Mouse (Mus musculus) forebrain, postnatal 0 days (tissue): Measurements from ENCODE around the gene C2cd4a. TPM values are rescaled to one million over a fixed set of nuclear protein-coding genes. Genes with fewer than 3 reads are reported as not detected.
A peak's percentile ranks its signal among the peaks of the same experiment; 100 is the strongest.

Source experiments
- ATAC-seq: fragments of 200-750 bp; cut with Nextera tagmentation; 2 replicates; pipeline ENCODE4 v1.8.0; 2017; ENCODE audit warnings: mild to moderate bottlenecking, moderate library complexity
- DNase-seq: peaks from one replicate; pipeline ENCODE4 v3.0.0-alpha.2; 2015
- H3K27ac ChIP-seq: fragments of 300-500 bp; sonication (generic); 2 replicates; pipeline ENCODE4 v1.5.1; 2014; ENCODE audit warnings: low read depth, mild to moderate bottlenecking, antibody characterized with exemption, low read length, moderate library complexity, mixed read lengths
- H3K27me3 ChIP-seq: fragments of 300-500 bp; sonication (generic); 2 replicates; pipeline ENCODE4 v1.6.1; 2014; ENCODE audit warnings: mild to moderate bottlenecking, low read length, mixed read lengths; ENCODE audit not compliant: insufficient read depth
- H3K36me3 ChIP-seq: fragments of 300-500 bp; sonication (generic); 2 replicates; pipeline ENCODE4 v1.6.1; 2014; ENCODE audit warnings: mild to moderate bottlenecking, moderate library complexity; ENCODE audit not compliant: insufficient read depth
- H3K4me1 ChIP-seq: fragments of 300-500 bp; sonication (generic); 2 replicates; pipeline ENCODE4 v1.6.1; 2014; ENCODE audit warnings: antibody characterized with exemption; ENCODE audit not compliant: insufficient read depth
- H3K4me2 ChIP-seq: fragments of 300-500 bp; sonication (generic); 2 replicates; pipeline ENCODE4 v1.6.1; 2014; ENCODE audit warnings: low read depth, mild to moderate bottlenecking, moderate library complexity
- H3K4me3 ChIP-seq: fragments of 300-500 bp; sonication (generic); 2 replicates; pipeline ENCODE4 v1.5.1; 2014; ENCODE audit warnings: low read depth, low read length, mixed read lengths
- H3K9ac ChIP-seq: fragments of 300-500 bp; sonication (generic); 2 replicates; pipeline ENCODE4 v1.6.1; 2014; ENCODE audit warnings: mild to moderate bottlenecking
- H3K9me3 ChIP-seq: fragments of 300-500 bp; sonication (generic); 2 replicates; pipeline ENCODE4 v1.6.1; 2016; ENCODE audit warnings: low read length
- CTCF ChIP-seq: sonication (generic); IDR thresholded peaks from 2 replicates; pipeline ENCODE4 v1.5.1; 2016; ENCODE audit warnings: antibody characterized with exemption, control low read depth, low read depth
- WGBS: fragments of 180-500 bp; shearing (Covaris S2); extraction: QIAGEN DNeasy Blood & Tissue Kit; methylation state at CpG from one replicate; pipeline ENCODE4 v1.1.7; 2014; 5-methylcytosine and 5-hydroxymethylcytosine counted together
- polyA plus RNA-seq: library from polyadenylated mRNA; unstranded; fragments of >200 nt; fragmentation: Nextera tagmentation; extraction: Ambion mirVana; gene quantifications from 2 replicates; pipeline ENCODE4 v1.2.1, GENCODE M21; 2015
- total RNA-seq: library from RNA; depleted of rRNA; stranded (reverse); fragments of >200 nt; gene quantifications from 2 replicates; pipeline ENCODE4 v1.2.3, GENCODE M21; 2014; rRNA removed

C2cd4a gene
- total and polyA plus RNA-seq, 2 experiments from 2014 or later: 0.14 to 0.46 TPM

GRCm38 (mm10) chr9:67787671-67788070 is 44.5 kb downstream of the C2cd4a start:
- H3K9me3 ChIP-seq: no peaks in the 10 kb centered on the region
- H3K9ac ChIP-seq: no peak overlapping the region
- TF ChIP-seq CTCF: no peak
- 67% methylated on average over 6 of the region's 6 CpGs for WGBS
- H3K27me3 ChIP-seq: no peaks in the 10 kb centered on the region
- no peak overlapping the region for H3K27ac ChIP-seq
- no peaks in the 10 kb centered on the region for H3K4me1 ChIP-seq
- DNase-seq: no peak
- no peak for ATAC-seq
- no peaks in the 10 kb centered on the region for H3K36me3 ChIP-seq
- H3K4me2 ChIP-seq: no peak overlapping the region
- H3K4me3 ChIP-seq: no peak overlapping the region

- DNase-seq: no peak
- no peak overlapping the region for H3K27ac ChIP-seq
- H3K4me2 ChIP-seq: no peak overlapping the region
- ATAC-seq: no peak
- 89% methylated on average over 7 of the region's 7 CpGs for WGBS
- TF ChIP-seq CTCF: no peak
- no peak overlapping the region for H3K9ac ChIP-seq
- H3K4me1 ChIP-seq: no peaks in the 10 kb centered on the region
- H3K4me3 ChIP-seq: no peak overlapping the region
- no peaks in the 10 kb centered on the region for H3K9me3 ChIP-seq
- no peaks in the 10 kb centered on the region for H3K27me3 ChIP-seq
- no peaks in the 10 kb centered on the region for H3K36me3 ChIP-seq
Measured at GRCm38 (mm10) chr9:67786311-67786710, 45.8 kb downstream of the C2cd4a start.

GRCm38 (mm10) chr9:67783925-67784324 is 48.2 kb downstream of the C2cd4a start:
- no peak for DNase-seq
- no peaks in the 10 kb centered on the region for H3K36me3 ChIP-seq
- no peak overlapping the region for H3K27ac ChIP-seq
- H3K4me2 ChIP-seq: no peak overlapping the region
- no peak overlapping the region for H3K4me3 ChIP-seq
- no peak overlapping the region for H3K9ac ChIP-seq
- no peak for ATAC-seq
- peak; percentile 36; the same call in 1 of the 2 replicates for TF ChIP-seq CTCF
- no peaks in the 10 kb centered on the region for H3K4me1 ChIP-seq
- H3K27me3 ChIP-seq: no peaks in the 10 kb centered on the region
- H3K9me3 ChIP-seq: no peaks in the 10 kb centered on the region

- no peak overlapping the region for H3K4me3 ChIP-seq
- no peak for TF ChIP-seq CTCF
- no peak overlapping the region for H3K4me2 ChIP-seq
- H3K4me1 ChIP-seq: no peaks in the 10 kb centered on the region
- H3K27ac ChIP-seq: no peak overlapping the region
- H3K9me3 ChIP-seq: no peaks in the 10 kb centered on the region
- no peak overlapping the region for H3K9ac ChIP-seq
- no peaks in the 10 kb centered on the region for H3K27me3 ChIP-seq
- no peaks in the 10 kb centered on the region for H3K36me3 ChIP-seq
- no peak for ATAC-seq
- no peak for DNase-seq
- 88% methylated on average over 3 of the region's 3 CpGs for whole genome bisulfite sequencing
Measured at GRCm38 (mm10) chr9:67783464-67783863, 48.7 kb downstream of the C2cd4a start.

GRCm38 (mm10) chr9:67782786-67783185 is 49.3 kb downstream of the C2cd4a start:
- Histone ChIP-seq H3K4me1 (no peaks in the 10 kb centered on the region), H3K36me3 (no peaks in the 10 kb centered on the region), H3K27ac (no peak overlapping the region), H3K27me3 (no peaks in the 10 kb centered on the region), H3K9ac (no peak overlapping the region), H3K9me3 (no peaks in the 10 kb centered on the region), H3K4me2 (no peak overlapping the region), H3K4me3 (no peak overlapping the region)
- WGBS: 72% methylated on average over 6 of the region's 6 CpGs
- TF ChIP-seq CTCF: no peak
- no peak for ATAC-seq
- DNase-seq: no peak

Other genes starting within 250 kb of the C2cd4a start
- 0.92 and 1.00 TPM in 2 replicates for gene C2cd4b, start 72.9 kb downstream of the C2cd4a start, total RNA-seq
- 2.4 and 3.0 TPM in 2 replicates for gene C2cd4b, start 72.9 kb downstream of the C2cd4a start, polyA plus RNA-seq
- 20.9 and 22.9 TPM in 2 replicates for gene Vps13c, start 8.1 kb upstream of the C2cd4a start, total RNA-seq
- 2.8 and 4.6 TPM in 2 replicates for gene Vps13c, start 8.1 kb upstream of the C2cd4a start, polyA plus RNA-seq